Mouse (Mus musculus): ENCODE data around the gene Atad3a. TPM values are rescaled to one million over a fixed set of nuclear protein-coding genes. Genes with fewer than 3 reads are reported as not detected.
A peak's percentile ranks its signal among the peaks of the same experiment; 100 is the strongest.

The Atad3a gene
- total and polyA plus RNA-seq, 2 experiments from 2014 or later: 99.3 to 128 TPM

DNA sequence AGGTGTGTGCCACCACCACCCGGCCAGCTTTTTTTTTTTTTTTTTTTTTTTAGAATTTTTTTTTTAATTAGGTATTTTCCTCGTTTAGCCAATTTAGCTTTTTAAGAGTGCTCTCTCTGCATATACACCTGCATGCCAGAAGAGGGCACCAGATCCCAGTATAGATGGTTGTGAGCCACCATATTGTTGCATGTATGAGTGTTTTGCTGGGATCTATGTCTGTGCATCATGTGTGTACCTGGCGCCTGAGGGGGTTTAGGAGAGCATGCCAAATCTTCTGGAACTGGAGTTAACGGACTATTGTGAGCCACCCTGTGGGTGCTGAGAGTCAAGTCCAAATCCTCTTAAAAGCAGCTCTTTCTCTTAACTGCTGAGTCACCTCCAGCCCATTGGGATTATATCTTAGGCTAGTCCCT is 39.2 kb downstream of the Atad3a start:
- Histone ChIP-seq H3K9ac (replicated peaks; ENCODE audit: low read depth, low read length) (no peak overlapping the region), H3K27ac (ENCODE audit: low read depth) (no peak overlapping the region), H3K9me3 (replicated peaks; ENCODE audit: control insufficient read depth, low read length) (no peaks in the 10 kb centered on the region), H3K4me1 (ENCODE audit: control insufficient read depth, insufficient read depth) (no peaks in the 10 kb centered on the region), H3K27me3 (ENCODE audit: control insufficient read depth, insufficient read depth, low read length) (no peaks in the 10 kb centered on the region), H3K4me2 (ENCODE audit: low read depth, low read length) (no peak overlapping the region), H3K4me3 (ENCODE audit: low read depth, low read length) (no peak overlapping the region), H3K36me3 (replicated peaks; ENCODE audit: control insufficient read depth, insufficient read depth, low read length) (peaks cover 18% of the 10 kb centered on the region)
- TF ChIP-seq EP300 (IDR thresholded peaks at IDR 0.05; ENCODE audit: low read depth): no peak
- TF ChIP-seq CTCF (IDR thresholded peaks at IDR 0.05; ENCODE audit: low read depth): peak; percentile 74
- WGBS: 73% methylated on average over 4 of the region's 4 CpGs
- ATAC-seq (ENCODE audit: insufficient read depth, low read depth) (peak; percentile 41; the same call in 1 of the 2 replicates), DNase-seq (ENCODE audit: low spot score) (peak; percentile 39)

GRCm38 (mm10) chr4:155710521-155711252 is 50.2 kb downstream of the Atad3a start:
- Histone ChIP-seq H3K9ac (replicated peaks; ENCODE audit: low read depth, low read length) (no peak overlapping the region), H3K4me1 (ENCODE audit: control insufficient read depth, insufficient read depth) (peaks cover 10% of the 10 kb centered on the region; the same call in 1 of the 2 replicates), H3K27ac (ENCODE audit: low read depth) (peak overlapping the region; percentile 79), H3K4me2 (ENCODE audit: low read depth, low read length) (0 out of 2 replicates have a peak overlapping the region, but pooled peaks have one; percentile 2), H3K9me3 (replicated peaks; ENCODE audit: control insufficient read depth, low read length) (no peaks in the 10 kb centered on the region), H3K36me3 (replicated peaks; ENCODE audit: control insufficient read depth, insufficient read depth, low read length) (peaks cover 14% of the 10 kb centered on the region), H3K27me3 (ENCODE audit: control insufficient read depth, insufficient read depth, low read length) (no peaks in the 10 kb centered on the region), H3K4me3 (ENCODE audit: low read depth, low read length) (no peak overlapping the region)
- ATAC-seq (ENCODE audit: insufficient read depth, low read depth) (no peak), DNase-seq (ENCODE audit: low spot score) (no peak)
- 52% methylated on average over 6 of the region's 6 CpGs for WGBS
- no peak for TF ChIP-seq CTCF (IDR thresholded peaks at IDR 0.05; ENCODE audit: low read depth)
- TF ChIP-seq EP300 (IDR thresholded peaks at IDR 0.05; ENCODE audit: low read depth): no peak

- no peaks in the 10 kb centered on the region for H3K36me3 ChIP-seq (replicated peaks; ENCODE audit: control insufficient read depth, insufficient read depth, low read length)
- ATAC-seq (ENCODE audit: insufficient read depth, low read depth) (no peak), DNase-seq (ENCODE audit: low spot score) (no peak)
- no peaks in the 10 kb centered on the region for H3K27me3 ChIP-seq (ENCODE audit: control insufficient read depth, insufficient read depth, low read length)
- peaks cover 14% of the 10 kb centered on the region; the same call in 1 of the 2 replicates for H3K4me1 ChIP-seq (ENCODE audit: control insufficient read depth, insufficient read depth)
- H3K4me3 ChIP-seq (ENCODE audit: low read depth, low read length): no peak overlapping the region
- H3K9me3 ChIP-seq (replicated peaks; ENCODE audit: control insufficient read depth, low read length): no peaks in the 10 kb centered on the region
- H3K4me2 ChIP-seq (ENCODE audit: low read depth, low read length): no peak overlapping the region
- H3K27ac ChIP-seq (ENCODE audit: low read depth): 0 out of 2 replicates have a peak overlapping the region, but pooled peaks have one; percentile 79
- H3K9ac ChIP-seq (replicated peaks; ENCODE audit: low read depth, low read length): no peak overlapping the region
- no peak for TF ChIP-seq EP300 (IDR thresholded peaks at IDR 0.05; ENCODE audit: low read depth)
- no peak for TF ChIP-seq CTCF (IDR thresholded peaks at IDR 0.05; ENCODE audit: low read depth)
Observed at GRCm38 (mm10) chr4:155708988-155709387, 51.9 kb downstream of the Atad3a start.

- Histone ChIP-seq H3K4me1 (ENCODE audit: control insufficient read depth, insufficient read depth) (peaks cover 15% of the 10 kb centered on the region; the same call in 1 of the 2 replicates), H3K27ac (ENCODE audit: low read depth) (no peak overlapping the region), H3K4me2 (ENCODE audit: low read depth, low read length) (no peak overlapping the region), H3K9me3 (replicated peaks; ENCODE audit: control insufficient read depth, low read length) (no peaks in the 10 kb centered on the region), H3K4me3 (ENCODE audit: low read depth, low read length) (no peak overlapping the region), H3K9ac (replicated peaks; ENCODE audit: low read depth, low read length) (no peak overlapping the region), H3K27me3 (ENCODE audit: control insufficient read depth, insufficient read depth, low read length) (no peaks in the 10 kb centered on the region), H3K36me3 (replicated peaks; ENCODE audit: control insufficient read depth, insufficient read depth, low read length) (no peaks in the 10 kb centered on the region)
- WGBS: 68% methylated on average over 2 of the region's 2 CpGs
- TF ChIP-seq EP300 (IDR thresholded peaks at IDR 0.05; ENCODE audit: low read depth) (no peak), CTCF (IDR thresholded peaks at IDR 0.05; ENCODE audit: low read depth) (no peak)
- ATAC-seq (ENCODE audit: insufficient read depth, low read depth): no peak
- no peak for DNase-seq (ENCODE audit: low spot score)
Observed at GRCm38 (mm10) chr4:155708582-155708981, 52.3 kb downstream of the Atad3a start.

DNA sequence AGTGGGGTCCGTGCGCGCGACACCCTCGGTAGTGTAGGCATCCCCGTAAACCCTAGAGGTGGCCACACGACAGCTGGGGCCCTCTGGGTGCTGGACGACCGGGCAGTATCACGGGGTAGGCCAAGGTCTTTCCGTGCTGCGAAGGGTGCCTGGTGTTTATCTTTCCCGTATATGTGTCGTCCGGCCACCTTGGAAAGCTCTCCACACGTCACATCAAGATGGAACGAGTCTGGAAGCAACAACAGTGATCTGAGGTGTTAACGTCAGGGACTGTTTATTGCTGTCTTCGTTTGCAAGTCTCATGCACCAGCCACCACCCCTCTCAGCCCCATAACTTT is 55.3 kb downstream of the Atad3a start:
- H3K4me2 ChIP-seq (ENCODE audit: low read depth, low read length): peak overlapping the region; percentile 64
- TF ChIP-seq CTCF (IDR thresholded peaks at IDR 0.05; ENCODE audit: low read depth) (no peak), EP300 (IDR thresholded peaks at IDR 0.05; ENCODE audit: low read depth) (no peak)
- no peak; the same call in none of the 2 replicates for ATAC-seq (ENCODE audit: insufficient read depth, low read depth)
- no peaks in the 10 kb centered on the region for H3K36me3 ChIP-seq (replicated peaks; ENCODE audit: control insufficient read depth, insufficient read depth, low read length)
- H3K9me3 ChIP-seq (replicated peaks; ENCODE audit: control insufficient read depth, low read length): no peaks in the 10 kb centered on the region
- H3K27ac ChIP-seq (ENCODE audit: low read depth): peak overlapping the region; percentile 94
- H3K4me3 ChIP-seq (ENCODE audit: low read depth, low read length): peak overlapping the region; percentile 86
- H3K4me1 ChIP-seq (ENCODE audit: control insufficient read depth, insufficient read depth): peaks cover 13% of the 10 kb centered on the region; the same call in 1 of the 2 replicates
- peak overlapping the region; percentile 78 for H3K9ac ChIP-seq (replicated peaks; ENCODE audit: low read depth, low read length)
- DNase-seq (ENCODE audit: low spot score): no peak
- 0% methylated on average over 19 of the region's 19 CpGs for WGBS
- H3K27me3 ChIP-seq (ENCODE audit: control insufficient read depth, insufficient read depth, low read length): no peaks in the 10 kb centered on the region

Data from heart, postnatal 0 days (tissue).